Mouse (Mus musculus) midbrain, embryonic 14.5 days (tissue): Measurements from ENCODE around the gene Fto. TPM values are rescaled to one million over a fixed set of nuclear protein-coding genes. Genes with fewer than 3 reads are reported as not detected.

Source experiments
- ATAC-seq: fragments of 200-750 bp; cut with Nextera tagmentation; 2 replicates; pipeline ENCODE4 v1.8.0; 2017; ENCODE audit warnings: moderate number of reproducible peaks, moderate library complexity; ENCODE audit not compliant: low FRiP score, low TSS enrichment
- DNase-seq: peaks from one replicate; pipeline ENCODE4 v3.0.0-alpha.2; 2015
- H3K27ac ChIP-seq: fragments of 300-500 bp; sonication (generic); replicated peaks from 2 replicates; pipeline ENCODE4 v1.5.1; 2014; ENCODE audit warnings: mild to moderate bottlenecking, low read depth, low read length, moderate library complexity
- H3K27me3 ChIP-seq: fragments of 300-500 bp; sonication (generic); 2 replicates; pipeline ENCODE4 v1.6.1; 2014; ENCODE audit warnings: low read length, control low read depth, mixed read lengths; ENCODE audit not compliant: control insufficient read depth, insufficient read depth
- H3K36me3 ChIP-seq: fragments of 300-500 bp; sonication (generic); 2 replicates; pipeline ENCODE4 v1.6.1; 2014; ENCODE audit warnings: low read length, control low read depth; ENCODE audit not compliant: control insufficient read depth, insufficient read depth
- H3K4me1 ChIP-seq: fragments of 300-500 bp; sonication (generic); 2 replicates; pipeline ENCODE4 v1.6.1; 2014; ENCODE audit warnings: mild to moderate bottlenecking, antibody characterized with exemption, low read length, control low read depth; ENCODE audit not compliant: control insufficient read depth, insufficient read depth
- H3K4me2 ChIP-seq: fragments of 300-500 bp; sonication (generic); 2 replicates; pipeline ENCODE4 v1.6.1; 2014; ENCODE audit warnings: mild to moderate bottlenecking, low read length, moderate library complexity
- H3K4me3 ChIP-seq: fragments of 300-500 bp; sonication (generic); replicated peaks from 2 replicates; pipeline ENCODE4 v1.5.1; 2014; ENCODE audit warnings: low read depth, low read length
- H3K9ac ChIP-seq: fragments of 300-500 bp; sonication (generic); replicated peaks from 2 replicates; pipeline ENCODE4 v1.6.1; 2014; ENCODE audit warnings: mild to moderate bottlenecking, low read length, moderate library complexity
- H3K9me3 ChIP-seq: fragments of 300-500 bp; sonication (generic); 2 replicates; pipeline ENCODE4 v1.6.1; 2016; ENCODE audit warnings: low read length, control low read depth, mixed read lengths; ENCODE audit not compliant: control insufficient read depth
- WGBS: fragments of 180-500 bp; shearing (Covaris S2); extraction: QIAGEN DNeasy Blood & Tissue Kit; methylation state at CpG from one replicate; pipeline ENCODE4 v1.1.7; 2014; 5-methylcytosine and 5-hydroxymethylcytosine counted together
- polyA plus RNA-seq: library from polyadenylated mRNA; unstranded; fragments of >200 nt; fragmentation: Nextera tagmentation; extraction: Ambion mirVana; gene quantifications from 2 replicates; pipeline ENCODE4 v1.2.1, GENCODE M21; 2014

The Fto gene
- polyA plus RNA-seq, 1 experiment from 2014 or later = 161 TPM

DNA sequence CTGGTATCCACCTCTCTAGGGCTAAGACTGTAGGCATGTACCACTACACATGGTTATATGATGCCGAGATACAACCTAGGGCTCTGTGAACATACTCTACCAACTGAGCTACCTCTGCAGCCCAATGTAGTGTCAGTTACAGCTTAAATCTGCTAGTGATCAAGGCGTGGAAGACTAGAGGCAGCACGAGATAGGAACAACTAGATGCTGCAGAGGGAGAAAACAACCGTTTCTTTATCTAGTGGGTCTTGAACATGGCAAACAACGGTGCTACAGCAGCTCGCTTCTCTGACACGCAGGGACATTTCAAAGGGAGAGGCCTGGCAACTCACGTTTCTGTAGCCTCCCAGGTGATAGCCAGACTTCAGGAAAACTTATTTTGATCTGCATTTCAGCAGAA lies 31.8 kb upstream of the Fto start:
- Histone ChIP-seq H3K4me3 (no peak overlapping the region), H3K9ac (no peak overlapping the region), H3K4me2 (no peak overlapping the region), H3K9me3 (no peaks in the 10 kb centered on the region), H3K36me3 (peaks cover 5% of the 10 kb centered on the region; the same call in 1 of the 2 replicates), H3K27me3 (no peaks in the 10 kb centered on the region), H3K27ac (no peak overlapping the region), H3K4me1 (no peaks in the 10 kb centered on the region)
- DNase-seq = no peak
- ATAC-seq = no peak
- 88% methylated on average over 8 of the region's 8 CpGs for WGBS

DNA sequence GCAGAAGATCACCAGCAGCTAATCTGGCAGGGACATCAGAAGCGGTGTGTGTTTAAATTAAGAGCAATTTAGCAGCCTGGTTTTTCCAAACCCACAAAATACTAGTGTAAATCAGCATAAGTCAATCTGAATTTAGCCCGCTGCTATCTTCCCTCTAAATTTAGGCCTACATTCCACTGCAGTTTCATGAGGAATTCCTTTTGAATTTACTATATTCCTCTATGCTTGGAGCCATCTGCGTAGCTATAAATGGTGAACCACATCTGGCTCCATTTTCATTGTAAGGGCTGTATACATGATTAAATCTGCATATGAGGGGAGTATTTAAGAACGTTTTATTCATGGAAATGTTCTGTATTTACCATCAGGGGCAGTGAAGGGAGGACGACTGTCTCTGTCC lies 30.7 kb upstream of the Fto start:
- DNase-seq = no peak
- Histone ChIP-seq H3K27ac (no peak overlapping the region), H3K4me3 (no peak overlapping the region), H3K9me3 (no peaks in the 10 kb centered on the region), H3K9ac (no peak overlapping the region), H3K4me1 (no peaks in the 10 kb centered on the region), H3K36me3 (peaks cover 8% of the 10 kb centered on the region), H3K27me3 (no peaks in the 10 kb centered on the region), H3K4me2 (no peak overlapping the region)
- WGBS = 73% methylated on average over 5 of the region's 5 CpGs
- ATAC-seq = no peak

DNA sequence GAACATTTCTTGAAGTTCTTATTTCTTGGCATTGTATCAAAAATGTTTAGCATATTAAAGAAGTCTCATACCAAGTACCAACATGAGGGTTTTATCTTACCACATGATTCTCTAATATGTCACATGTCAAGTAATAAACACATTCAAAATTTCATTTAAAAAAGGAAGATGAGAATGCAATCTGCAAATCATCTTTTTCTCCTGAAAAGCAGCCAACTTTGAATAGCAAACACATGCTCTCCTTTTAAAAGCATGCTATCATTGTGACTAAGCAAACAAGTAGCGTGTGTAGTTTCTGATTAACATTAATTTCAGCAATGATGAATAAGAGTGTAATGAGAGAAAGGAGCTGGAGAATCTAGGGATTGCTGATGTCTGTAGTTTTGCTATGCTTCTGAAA lies 29.5 kb upstream of the Fto start:
- DNase-seq (no peak), ATAC-seq (no peak)
- 93% methylated on average over 1 of the region's 1 CpGs for WGBS
- Histone ChIP-seq H3K4me2 (no peak overlapping the region), H3K27ac (no peak overlapping the region), H3K9me3 (no peaks in the 10 kb centered on the region), H3K9ac (no peak overlapping the region), H3K4me3 (no peak overlapping the region), H3K4me1 (no peaks in the 10 kb centered on the region), H3K27me3 (no peaks in the 10 kb centered on the region), H3K36me3 (peaks cover 8% of the 10 kb centered on the region)

DNA sequence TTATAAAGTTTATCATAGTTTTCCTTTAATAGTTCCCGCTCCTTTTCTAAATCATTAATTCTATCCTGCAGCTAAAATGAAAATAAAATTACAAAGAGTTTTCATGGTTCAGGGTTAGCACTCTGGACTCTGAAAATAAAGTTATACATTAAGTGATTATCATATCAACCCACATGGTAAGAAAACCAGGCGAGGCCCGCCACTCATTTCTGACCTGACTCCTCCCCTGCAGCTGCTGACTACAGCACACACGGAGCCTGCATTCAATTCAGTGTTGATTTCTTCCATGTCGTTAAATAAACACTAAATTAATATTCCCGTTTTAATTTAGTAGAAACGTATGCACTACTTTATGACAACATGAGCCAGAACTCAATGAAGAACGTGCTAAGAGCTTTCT lies 27.1 kb upstream of the Fto start:
- Histone ChIP-seq H3K36me3 (peaks cover 8% of the 10 kb centered on the region), H3K27ac (no peak overlapping the region), H3K27me3 (no peaks in the 10 kb centered on the region), H3K4me2 (no peak overlapping the region), H3K4me3 (no peak overlapping the region), H3K9ac (no peak overlapping the region), H3K9me3 (no peaks in the 10 kb centered on the region), H3K4me1 (no peaks in the 10 kb centered on the region)
- DNase-seq (no peak), ATAC-seq (no peak)
- 84% methylated on average over 8 of the region's 8 CpGs for WGBS

DNA sequence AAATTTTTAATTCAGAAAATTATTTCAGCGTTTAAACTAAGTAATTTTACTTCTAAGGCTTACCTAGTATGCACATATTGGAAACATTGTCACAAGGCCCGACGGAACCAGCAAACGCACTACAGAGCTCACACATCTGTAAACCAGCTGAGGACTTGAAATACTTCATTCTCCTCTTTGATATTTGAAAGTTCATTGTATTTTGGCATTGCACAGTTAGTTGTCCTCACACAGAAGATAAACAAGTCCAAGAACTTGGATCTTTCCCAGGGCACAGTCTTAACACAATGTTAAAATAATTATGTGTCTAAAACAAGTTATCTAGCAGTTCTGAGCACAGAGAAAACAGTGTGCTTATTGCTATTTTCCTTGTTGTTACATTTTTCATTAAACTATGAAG lies 22.7 kb upstream of the Fto start:
- no peaks in the 10 kb centered on the region for H3K4me1 ChIP-seq
- H3K4me2 ChIP-seq = no peak overlapping the region
- H3K4me3 ChIP-seq = no peak overlapping the region
- ATAC-seq (no peak), DNase-seq (no peak)
- H3K27me3 ChIP-seq = no peaks in the 10 kb centered on the region
- H3K9ac ChIP-seq = no peak overlapping the region
- H3K36me3 ChIP-seq = peaks cover 7% of the 10 kb centered on the region
- H3K27ac ChIP-seq = no peak overlapping the region
- WGBS = 94% methylated on average over 4 of the region's 4 CpGs
- H3K9me3 ChIP-seq = no peaks in the 10 kb centered on the region

DNA sequence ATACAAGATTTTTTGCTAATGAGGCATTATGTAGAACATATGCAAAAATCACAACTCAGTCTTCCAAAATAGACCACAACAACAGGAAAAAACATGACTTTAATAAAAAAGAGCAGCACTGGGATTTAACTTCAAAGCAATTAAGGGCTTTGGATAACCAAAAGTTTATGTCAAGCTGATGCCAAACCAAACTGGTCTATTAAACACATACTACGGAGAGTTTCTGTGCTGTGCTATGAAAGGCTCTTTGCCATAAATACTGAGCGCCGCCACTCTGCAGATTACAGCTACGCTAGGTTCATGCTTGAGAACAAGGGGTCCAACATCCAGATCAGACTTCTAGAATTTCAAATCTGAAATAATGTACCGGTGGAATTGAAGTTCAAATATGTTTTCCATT lies 17.5 kb upstream of the Fto start:
- DNase-seq (no peak), ATAC-seq (no peak)
- 92% methylated on average over 5 of the region's 5 CpGs for WGBS
- Histone ChIP-seq H3K4me3 (no peak overlapping the region), H3K9me3 (no peaks in the 10 kb centered on the region), H3K36me3 (peaks cover 11% of the 10 kb centered on the region), H3K4me2 (no peak overlapping the region), H3K27ac (no peak overlapping the region), H3K4me1 (no peaks in the 10 kb centered on the region), H3K27me3 (no peaks in the 10 kb centered on the region), H3K9ac (no peak overlapping the region)

DNA sequence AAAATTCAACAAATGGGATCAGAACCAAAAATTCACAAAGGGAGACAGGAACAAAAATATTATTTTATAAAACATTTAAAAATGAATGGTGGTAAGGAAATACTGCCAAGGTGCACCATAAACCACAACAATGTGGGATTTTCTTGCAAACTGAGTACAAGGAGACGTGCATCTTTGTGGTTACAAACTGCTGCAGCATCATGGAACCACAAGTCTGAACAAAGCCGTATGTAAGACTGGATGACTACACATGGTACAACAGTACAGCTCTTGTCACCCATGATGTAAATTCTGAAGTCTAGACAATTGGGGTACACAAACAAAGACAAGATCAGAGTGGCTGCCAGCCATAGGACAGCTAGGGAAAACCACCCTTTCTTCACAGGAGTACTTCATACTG lies 14.7 kb upstream of the Fto start:
- 93% methylated on average over 2 of the region's 2 CpGs for WGBS

DNA sequence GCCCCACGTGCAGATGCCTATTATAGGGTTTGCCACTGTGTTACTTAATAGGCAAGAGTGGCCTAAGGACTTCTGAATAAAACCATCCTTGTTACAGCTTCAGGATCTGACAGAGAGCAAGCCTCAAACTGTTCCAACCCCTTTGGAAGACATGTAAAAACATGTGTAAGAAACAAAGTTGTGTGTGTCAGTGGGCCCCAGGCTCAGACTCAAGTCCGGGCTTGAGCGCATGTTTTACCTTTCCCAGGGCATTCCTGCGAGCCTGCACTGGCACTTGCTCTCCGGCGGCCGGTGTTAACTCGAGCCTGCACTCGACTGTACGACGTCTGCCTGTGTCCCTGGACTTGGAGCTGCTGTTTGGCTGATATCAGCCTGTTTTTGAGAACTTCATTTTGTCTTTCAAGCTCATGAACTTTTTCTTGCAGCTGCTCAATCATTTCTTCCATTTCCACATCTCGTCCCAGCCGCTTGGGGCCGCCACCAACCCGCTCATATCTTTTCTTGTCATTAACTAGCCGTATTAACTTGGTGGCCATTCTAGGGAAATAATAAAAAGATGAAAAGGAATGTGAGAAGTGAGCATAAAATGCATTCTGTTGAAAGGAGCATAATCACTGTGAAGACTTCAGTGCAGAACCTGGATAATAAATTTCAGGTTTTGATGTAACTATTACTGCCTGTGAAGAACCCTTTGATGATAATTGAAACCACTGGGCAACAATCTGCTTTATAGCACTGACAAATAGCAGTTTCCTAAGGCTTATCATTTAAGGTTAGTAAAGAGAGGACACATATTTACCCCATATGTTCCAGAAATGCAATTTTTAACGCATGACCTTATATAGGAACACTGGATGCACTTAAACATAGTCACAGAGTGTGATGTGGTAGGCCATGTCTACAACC lies 8.6 kb upstream of the Fto start:
- ATAC-seq = no peak
- H3K4me3 ChIP-seq = no peak overlapping the region

More for the DNA sequence above, 14.7 kb upstream of the Fto start:
- Histone ChIP-seq H3K4me2 (no peak overlapping the region), H3K36me3 (peaks cover 11% of the 10 kb centered on the region), H3K27ac (no peak overlapping the region), H3K9ac (no peak overlapping the region), H3K4me1 (no peaks in the 10 kb centered on the region), H3K4me3 (no peak overlapping the region), H3K9me3 (no peaks in the 10 kb centered on the region), H3K27me3 (no peaks in the 10 kb centered on the region)
- ATAC-seq (no peak), DNase-seq (no peak)

DNA sequence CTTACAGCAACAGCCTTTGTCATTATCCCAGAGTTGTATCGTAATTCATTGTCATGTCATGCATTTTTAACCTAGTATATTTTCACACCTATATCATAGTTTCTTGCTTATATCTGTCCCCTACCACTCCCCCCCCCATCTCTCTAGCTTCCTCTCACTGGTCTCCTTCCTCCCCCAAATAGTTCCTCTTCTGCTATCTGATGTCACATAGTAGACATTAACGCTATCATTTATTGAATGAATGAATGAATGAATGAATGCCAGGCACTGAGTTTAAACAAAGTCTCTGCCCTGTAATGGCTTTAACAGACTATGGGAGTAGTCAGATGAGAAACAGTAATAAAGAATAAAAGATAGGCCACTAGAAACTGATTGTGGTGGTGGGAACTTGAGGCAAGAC lies 983 bp upstream of the Fto start:
- peak overlapping the region; percentile 68 for H3K4me2 ChIP-seq
- peak overlapping the region; percentile 67 for H3K9ac ChIP-seq
- 77% methylated on average over 2 of the region's 2 CpGs for WGBS
- DNase-seq (no peak), ATAC-seq (no peak)
- no peaks in the 10 kb centered on the region for H3K9me3 ChIP-seq
- peak overlapping the region; percentile 54 for H3K4me3 ChIP-seq
- H3K4me1 ChIP-seq = peaks cover 20% of the 10 kb centered on the region
- no peaks in the 10 kb centered on the region for H3K27me3 ChIP-seq
- no peak overlapping the region for H3K27ac ChIP-seq
- peaks cover under 1% of the 10 kb centered on the region; the same call in 1 of the 2 replicates for H3K36me3 ChIP-seq

More for the DNA sequence above, 8.6 kb upstream of the Fto start:
- H3K9ac ChIP-seq = no peak overlapping the region
- no peaks in the 10 kb centered on the region for H3K9me3 ChIP-seq
- no peaks in the 10 kb centered on the region for H3K27me3 ChIP-seq
- WGBS = 88% methylated on average over 17 of the region's 17 CpGs
- H3K4me1 ChIP-seq = no peaks in the 10 kb centered on the region
- H3K36me3 ChIP-seq = peaks cover 22% of the 10 kb centered on the region
- peak; percentile 35 for DNase-seq
- H3K4me2 ChIP-seq = no peak overlapping the region
- H3K27ac ChIP-seq = no peak overlapping the region
